Mouse (Mus musculus) layer of hippocampus, postnatal 10 days (tissue): Measurements from ENCODE around the gene Klk1b21. TPM values are rescaled to one million over a fixed set of nuclear protein-coding genes. Genes with fewer than 3 reads are reported as not detected.
"Not testable (repeated sequence)": the region's sequence is repeated elsewhere in the genome, so short reads cannot be mapped to it uniquely, and the experiment has no call there.

ENCODE experiments used
- DNase-seq, 2 experiments: peaks; one replicate each; pipeline ENCODE4 v3.0.0; 2021; ENCODE audit warnings: low spot score in 2 of 2
- long read RNA-seq: library from polyadenylated mRNA; stranded (forward); transcript quantifications from one replicate; pipeline ENCODE4 v2.0.0, GENCODE M21; 2023
- total RNA-seq, 2 experiments: library from RNA; stranded (reverse); gene quantifications; 2 replicates each; pipeline ENCODE4 v1.2.3; 2021

Gene Klk1b21
- total RNA-seq = not detected
- long read RNA-seq = 0 reads

DNA sequence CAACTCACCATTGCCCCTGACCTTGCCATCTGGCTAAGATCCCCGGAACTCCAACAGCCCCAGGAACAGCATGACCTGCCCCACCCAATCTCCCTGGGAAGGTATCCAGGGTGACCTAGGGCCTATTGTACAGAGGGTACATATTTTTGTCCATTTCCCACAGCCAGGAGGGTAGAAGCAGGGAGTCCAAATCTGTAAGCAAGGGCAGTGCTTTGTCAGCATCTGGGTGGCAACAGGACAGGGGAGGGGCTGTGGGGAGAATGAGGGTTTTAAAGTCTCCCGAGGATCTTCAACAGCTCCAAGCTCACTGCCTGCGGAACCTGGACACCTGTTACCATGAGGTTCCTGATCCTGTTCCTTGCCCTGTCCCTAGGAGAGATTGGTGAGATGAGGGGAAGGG is at the start of gene Klk1b21:
Gene Klk1b21, plus strand, starts transcription at position 301 of the 400 bp plus-strand sequence.
- not testable (repeated sequence) for DNase-seq

- no peak for DNase-seq
Observed at GRCm38 (mm10) chr7:44072117-44072516, 30.0 kb upstream of the Klk1b21 start.

- DNase-seq = no peak
Observed at GRCm38 (mm10) chr7:44077703-44078102, 24.4 kb upstream of the Klk1b21 start.

DNA sequence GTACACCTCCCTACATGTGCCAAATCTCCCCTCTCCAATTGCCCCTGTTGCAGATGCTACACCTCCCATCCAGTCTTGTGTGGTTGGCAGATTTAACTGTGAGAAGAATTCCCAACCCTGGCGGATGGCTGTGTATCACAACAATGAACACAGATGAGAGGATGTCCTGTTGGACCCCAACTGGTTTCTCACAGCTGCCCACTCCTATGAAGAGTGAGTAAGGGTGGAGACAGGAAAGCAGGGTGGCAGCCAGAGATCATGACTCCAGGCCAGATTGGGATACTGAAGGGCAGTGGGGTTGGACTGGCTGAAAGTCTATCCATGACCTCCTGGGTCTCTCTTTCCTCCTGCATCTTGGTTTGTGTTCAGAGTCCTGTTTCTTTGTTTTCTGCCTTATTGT is 6.0 kb upstream of the Klk1b21 start:
- DNase-seq = no peak

- no peak for DNase-seq
Observed at GRCm38 (mm10) chr7:44112373-44112772, 10.2 kb downstream of the Klk1b21 start, which contains the start of gene Klk1b22. Gene Klk1b22 (plus strand): TSS chr7:44112673.

GRCm38 (mm10) chr7:44123445-44123844 is 21.3 kb downstream of the Klk1b21 start:
- no peak for DNase-seq

GRCm38 (mm10) chr7:44136467-44136866 is 34.3 kb downstream of the Klk1b21 start, which contains the start of gene Klk1b16:
Gene Klk1b16 (plus strand): TSS chr7:44136767.
- no peak for DNase-seq

Other genes starting within 250 kb of the Klk1b21 start
- not detected for gene Klk4, start 221.2 kb upstream of the Klk1b21 start, total RNA-seq
- not detected for gene Klk15, start 168.6 kb upstream of the Klk1b21 start, total RNA-seq
- not detected for gene Klk1b8, start 151.7 kb upstream of the Klk1b21 start, total RNA-seq
- gene Klk1b1, start 135.6 kb upstream of the Klk1b21 start, total RNA-seq = not detected
- not detected for gene Klk1b9, start 126.3 kb upstream of the Klk1b21 start, total RNA-seq
- gene Klk1b11, start 106.5 kb upstream of the Klk1b21 start, total RNA-seq = not detected
- not detected for gene Klk1b26, start 90.2 kb upstream of the Klk1b21 start, total RNA-seq
- gene Klk1b27, start 50.0 kb upstream of the Klk1b21 start, total RNA-seq = not detected
- gene Klk1b22, start 10.3 kb downstream of the Klk1b21 start, total RNA-seq = not detected
- not detected for gene Klk1b16, start 34.4 kb downstream of the Klk1b21 start, total RNA-seq
- not detected for gene Klk1b24, start 85.9 kb downstream of the Klk1b21 start, total RNA-seq
- not detected for gene Klk1b3, start 95.9 kb downstream of the Klk1b21 start, total RNA-seq
- not detected for gene Klk1b4, start 105.1 kb downstream of the Klk1b21 start, total RNA-seq
- gene Klk1b5, start 113.6 kb downstream of the Klk1b21 start, total RNA-seq = not detected
- not detected for gene Klk1, start 123.0 kb downstream of the Klk1b21 start, total RNA-seq
- not detected for gene Gm36864, start 133.8 kb downstream of the Klk1b21 start, total RNA-seq
- gene 1700028J19Rik, start 144.4 kb downstream of the Klk1b21 start, total RNA-seq = 1 to 10 TPM; 1.3 to 2.1 TPM
- 100 to 1,000 TPM; 117 to 139 TPM for gene 2410002F23Rik, start 144.4 kb downstream of the Klk1b21 start, total RNA-seq
- not detected for gene Acp4, start 155.1 kb downstream of the Klk1b21 start, total RNA-seq
- not detected for gene Gm15517, start 159.1 kb downstream of the Klk1b21 start, total RNA-seq
- 1 to 10 TPM; 1.9 TPM for gene Clec11a, start 204.6 kb downstream of the Klk1b21 start, total RNA-seq
- gene Shank1, start 207.9 kb downstream of the Klk1b21 start, total RNA-seq = 100 to 1,000 TPM; 439 to 476 TPM